Mouse (Mus musculus) bone marrow, adult 2 months (tissue): ENCODE results near the gene Tmed4.

Experiments used
- CTCF ChIP-seq: fragments of 200-500 bp; IDR thresholded peaks from 2 replicates; pipeline ENCODE4 v1.5.1; 2011; ENCODE audit warnings: low read length, control low read depth; ENCODE audit not compliant: control insufficient read depth, insufficient read depth
- POLR2A ChIP-seq: fragments of 200-500 bp; IDR thresholded peaks from 2 replicates; pipeline ENCODE4 v1.6.1; 2011; ENCODE audit warnings: low read depth, mild to moderate bottlenecking, control low read depth, low read length, borderline replicate concordance; ENCODE audit not compliant: control insufficient read depth

- TF ChIP-seq CTCF: peak; percentile 96
- no peak for TF ChIP-seq POLR2A
Measured at GRCm38 (mm10) chr11:6261434-6262082, 13.1 kb downstream of the Tmed4 start.
